Mouse (Mus musculus) embryo, embryonic 9.5 days (tissue): Measurements from ENCODE around the gene Wnt16.

Experiments used
- DNase-seq: peaks from one replicate; pipeline ENCODE4 v3.0.0-alpha.2; 2017; ENCODE audit errors: extremely low spot score

The Wnt16 gene

GRCm38 (mm10) chr6:22326289-22326688 is 38.3 kb downstream of the Wnt16 start:
- no peak for DNase-seq

- DNase-seq: no peak
Measured at GRCm38 (mm10) chr6:22327091-22327490, 39.1 kb downstream of the Wnt16 start.

- no peak for DNase-seq
Measured at GRCm38 (mm10) chr6:22327931-22328330, 39.9 kb downstream of the Wnt16 start.

GRCm38 (mm10) chr6:22330169-22330960 is 42.3 kb downstream of the Wnt16 start:
- DNase-seq: no peak

GRCm38 (mm10) chr6:22332548-22332947 is 44.5 kb downstream of the Wnt16 start:
- no peak for DNase-seq

GRCm38 (mm10) chr6:22339763-22340542 is 51.9 kb downstream of the Wnt16 start:
- DNase-seq: no peak

GRCm38 (mm10) chr6:22340779-22341178 is 52.8 kb downstream of the Wnt16 start:
- no peak for DNase-seq

GRCm38 (mm10) chr6:22343292-22343691 is 55.3 kb downstream of the Wnt16 start:
- no peak for DNase-seq

GRCm38 (mm10) chr6:22343706-22344105 is 55.7 kb downstream of the Wnt16 start:
- DNase-seq: no peak

GRCm38 (mm10) chr6:22344443-22344842 is 56.4 kb downstream of the Wnt16 start:
- no peak for DNase-seq

- no peak for DNase-seq
Measured at GRCm38 (mm10) chr6:22347132-22347902, 59.3 kb downstream of the Wnt16 start.
